Mouse (Mus musculus) ovary, postnatal 36 days (tissue): ENCODE measurements around the gene Elp5.
"Not testable (repeated sequence)": the region's sequence is repeated elsewhere in the genome, so short reads cannot be mapped to it uniquely, and the experiment has no call there.

Experiments
- DNase-seq: peaks from one replicate; pipeline ENCODE4 v3.0.0; 2022; ENCODE audit warnings: low spot score, mixed read lengths

Gene Elp5

GRCm38 (mm10) chr11:69982225-69982624 is at the start of gene Elp5:
TSS of gene Elp5 (minus strand) at chr11:69982517.
- no peak for DNase-seq

- no peak for DNase-seq
These were observed 49.0 kb upstream of the Elp5 start for GRCm38 (mm10) chr11:70031321-70031670.

- no peak for DNase-seq
These were observed 48.5 kb upstream of the Elp5 start for GRCm38 (mm10) chr11:70030651-70031320.

GRCm38 (mm10) chr11:70029829-70030550 is 47.7 kb upstream of the Elp5 start:
- no peak for DNase-seq

- DNase-seq = peak; percentile 57
These were observed 46.9 kb upstream of the Elp5 start for GRCm38 (mm10) chr11:70029130-70029801.

GRCm38 (mm10) chr11:70028401-70029129 is 46.2 kb upstream of the Elp5 start:
- no peak for DNase-seq

- no peak for DNase-seq
These were observed 45.1 kb upstream of the Elp5 start for GRCm38 (mm10) chr11:70027397-70027796.

GRCm38 (mm10) chr11:70026689-70027088 is 44.4 kb upstream of the Elp5 start:
- DNase-seq = no peak

- no peak for DNase-seq
These were observed 41.8 kb upstream of the Elp5 start for GRCm38 (mm10) chr11:70024151-70024514.

- DNase-seq = no peak
These were observed 41.3 kb upstream of the Elp5 start for GRCm38 (mm10) chr11:70023481-70024150.

- peak; percentile 94 for DNase-seq
These were observed 39.2 kb upstream of the Elp5 start for GRCm38 (mm10) chr11:70021264-70022132.

GRCm38 (mm10) chr11:70020731-70021263 is 38.5 kb upstream of the Elp5 start:
- peak; percentile 66 for DNase-seq

GRCm38 (mm10) chr11:70020022-70020631 is 37.8 kb upstream of the Elp5 start:
- DNase-seq = no peak

- no peak for DNase-seq
These were observed 37.2 kb upstream of the Elp5 start for GRCm38 (mm10) chr11:70019495-70020021.

GRCm38 (mm10) chr11:70018131-70018990 is 36.0 kb upstream of the Elp5 start:
- no peak for DNase-seq

- DNase-seq = no peak
These were observed 35.0 kb upstream of the Elp5 start for GRCm38 (mm10) chr11:70017199-70017767.

- no peak for DNase-seq
These were observed 34.4 kb upstream of the Elp5 start, which contains the start of gene Dlg4 for GRCm38 (mm10) chr11:70016669-70017068. TSS of gene Dlg4 (plus strand) at chr11:70016942.

GRCm38 (mm10) chr11:70016177-70016576 is 33.9 kb upstream of the Elp5 start:
- DNase-seq = not testable (repeated sequence)

- no peak for DNase-seq
These were observed 33.4 kb upstream of the Elp5 start for GRCm38 (mm10) chr11:70015677-70016076.
